Mouse (Mus musculus) neural tube, postnatal 0 days (tissue): ENCODE results near the gene Gdpgp1. TPM values are rescaled to one million over a fixed set of nuclear protein-coding genes. Genes with fewer than 3 reads are reported as not detected.

Source experiments
- polyA plus RNA-seq: library from polyadenylated mRNA; unstranded; fragments of >200 nt; fragmentation: Nextera tagmentation; extraction: Ambion mirVana; gene quantifications from 2 replicates; pipeline ENCODE4 v1.2.1, GENCODE M21; 2015

Gene Gdpgp1
- 3.7 and 3.8 TPM in 2 replicates for polyA plus RNA-seq

GRCm38 (mm10) chr7:80232489-80233029 lies at the start of gene Gdpgp1, which contains the start of gene Cib1:
Gdpgp1 (plus strand) TSS chr7:80232865.
Cib1 (minus strand) TSS chr7:80232813.

GRCm38 (mm10) chr7:80186531-80187296 lies 46.0 kb upstream of the Gdpgp1 start, which contains the start of gene Sema4b:
Sema4b (plus strand) TSS chr7:80186841.

GRCm38 (mm10) chr7:80246148-80246721 lies 13.6 kb downstream of the Gdpgp1 start, which contains the start of gene Ttll13:
Ttll13 (plus strand) TSS chr7:80246376.

GRCm38 (mm10) chr7:80260625-80261371 lies 28.1 kb downstream of the Gdpgp1 start, which contains the start of gene Ngrn:
Ngrn (plus strand) TSS chr7:80261215.

GRCm38 (mm10) chr7:80268897-80269750 lies 36.5 kb downstream of the Gdpgp1 start, which contains the start of gene Vps33b:
Vps33b (plus strand) TSS chr7:80269649.

Other genes with a start within 250 kb of the Gdpgp1 start
- gene Zfp710, start 208.1 kb upstream of the Gdpgp1 start, polyA plus RNA-seq: 9.2 and 9.5 TPM in 2 replicates
- gene Idh2, start 117.5 kb upstream of the Gdpgp1 start, polyA plus RNA-seq: 138 and 150 TPM in 2 replicates
- 27.4 and 30.5 TPM in 2 replicates for gene Sema4b, start 46.0 kb upstream of the Gdpgp1 start, polyA plus RNA-seq
- 52.4 and 60.6 TPM in 2 replicates for gene Cib1, start 52 bp upstream of the Gdpgp1 start, polyA plus RNA-seq
- 3.4 and 4.0 TPM in 2 replicates for gene Ttll13, start 13.5 kb downstream of the Gdpgp1 start, polyA plus RNA-seq
- 68.1 and 72.3 TPM in 2 replicates for gene Ngrn, start 28.4 kb downstream of the Gdpgp1 start, polyA plus RNA-seq
- gene Vps33b, start 36.8 kb downstream of the Gdpgp1 start, polyA plus RNA-seq: 13.5 and 17.8 TPM in 2 replicates
- gene Prc1, start 61.6 kb downstream of the Gdpgp1 start, polyA plus RNA-seq: 21.9 and 23.5 TPM in 2 replicates
- gene Rccd1, start 91.6 kb downstream of the Gdpgp1 start, polyA plus RNA-seq: 8.0 and 12.1 TPM in 2 replicates
- gene Unc45a, start 108.1 kb downstream of the Gdpgp1 start, polyA plus RNA-seq: 41.4 and 45.2 TPM in 2 replicates
- gene Hddc3, start 110.2 kb downstream of the Gdpgp1 start, polyA plus RNA-seq: 18.0 and 18.5 TPM in 2 replicates
- gene Man2a2, start 138.5 kb downstream of the Gdpgp1 start, polyA plus RNA-seq: 17.2 and 21.7 TPM in 2 replicates
- gene Fes, start 155.1 kb downstream of the Gdpgp1 start, polyA plus RNA-seq: 2.5 and 5.3 TPM in 2 replicates
- gene Furin, start 172.6 kb downstream of the Gdpgp1 start, polyA plus RNA-seq: 6.8 and 7.7 TPM in 2 replicates